Mouse (Mus musculus): ENCODE data around the gene Smad3. TPM values are rescaled to one million over a fixed set of nuclear protein-coding genes. Genes with fewer than 3 reads are reported as not detected.

The Smad3 gene
- polyA plus RNA-seq, 1 experiment = 30.2 TPM

DNA sequence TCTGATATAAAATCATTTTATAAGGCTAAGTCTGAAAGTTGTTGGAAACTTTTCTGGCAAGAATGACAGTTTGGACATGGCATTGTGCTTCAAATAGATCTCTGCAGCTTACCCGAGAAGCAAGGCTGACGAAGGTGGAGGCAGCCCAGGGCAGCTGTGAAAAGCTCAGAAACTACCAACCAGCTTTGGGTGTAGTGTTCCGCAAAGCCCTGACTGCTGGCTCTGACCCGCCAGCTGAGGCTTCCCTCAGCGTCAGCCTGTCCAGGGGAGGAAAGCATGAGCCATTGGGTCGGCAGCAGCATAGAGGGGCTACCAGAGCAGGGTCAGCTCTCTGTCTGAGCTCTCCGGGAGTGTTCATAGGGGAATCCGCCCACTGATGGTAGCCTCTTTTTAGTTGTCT lies 148.5 kb downstream of the Smad3 start:
- WGBS = 83% methylated on average over 8 of the region's 8 CpGs
- DNase-seq (ENCODE audit: low read depth in 1 of 2, low spot score in 2 of 2) = no peak
- Histone ChIP-seq H3K27ac (ENCODE audit: insufficient read depth, low read length) (no peak overlapping the region), H3K36me3 (ENCODE audit: control insufficient read depth, insufficient read depth, low read length) (peaks cover 3% of the 10 kb centered on the region; the same call in 1 of the 2 replicates), H3K4me3 (ENCODE audit: extremely low read depth, insufficient read depth, insufficient read length) (no peak overlapping the region), H3K4me1 (ENCODE audit: control insufficient read depth, insufficient read depth, insufficient read length) (peaks cover 33% of the 10 kb centered on the region), H3K27me3 (ENCODE audit: control insufficient read depth, insufficient read depth, low read length) (no peaks in the 10 kb centered on the region)
- TF ChIP-seq CTCF (IDR thresholded peaks at IDR 0.05; ENCODE audit: extremely low read depth, insufficient read depth, insufficient read length, insufficient replicate concordance) = no peak
- no peak for TF ChIP-seq POLR2A (IDR thresholded peaks at IDR 0.05; ENCODE audit: low read depth, low read length)

DNA sequence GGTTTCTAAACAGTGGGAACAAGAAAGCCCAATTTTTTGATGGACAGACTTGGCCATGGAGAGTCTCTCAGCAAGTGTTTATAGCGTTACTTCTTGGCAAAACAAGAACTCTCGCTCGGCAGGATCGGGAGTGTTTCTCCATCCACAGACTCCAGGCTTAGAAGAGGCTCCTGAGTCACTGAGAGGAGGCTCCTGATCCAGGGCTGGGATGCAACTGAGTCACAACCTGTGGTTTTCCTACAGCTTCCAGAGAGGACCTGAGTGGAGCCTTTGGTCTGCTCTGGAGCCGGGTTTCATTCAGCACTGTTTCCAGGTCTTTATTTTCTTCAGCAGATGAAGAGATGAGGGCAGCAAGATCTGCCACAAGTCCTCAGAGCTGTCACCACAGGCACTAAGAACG lies 149.8 kb downstream of the Smad3 start:
- Histone ChIP-seq H3K4me1 (ENCODE audit: control insufficient read depth, insufficient read depth, insufficient read length) (peaks cover 34% of the 10 kb centered on the region), H3K27ac (ENCODE audit: insufficient read depth, low read length) (no peak overlapping the region), H3K4me3 (ENCODE audit: extremely low read depth, insufficient read depth, insufficient read length) (no peak overlapping the region), H3K27me3 (ENCODE audit: control insufficient read depth, insufficient read depth, low read length) (no peaks in the 10 kb centered on the region), H3K36me3 (ENCODE audit: control insufficient read depth, insufficient read depth, low read length) (peaks cover 3% of the 10 kb centered on the region; the same call in 1 of the 2 replicates)
- 93% methylated on average over 6 of the region's 6 CpGs for WGBS
- DNase-seq (ENCODE audit: low read depth in 1 of 2, low spot score in 2 of 2) = no peak
- TF ChIP-seq POLR2A (IDR thresholded peaks at IDR 0.05; ENCODE audit: low read depth, low read length) = no peak
- no peak for TF ChIP-seq CTCF (IDR thresholded peaks at IDR 0.05; ENCODE audit: extremely low read depth, insufficient read depth, insufficient read length, insufficient replicate concordance)

DNA sequence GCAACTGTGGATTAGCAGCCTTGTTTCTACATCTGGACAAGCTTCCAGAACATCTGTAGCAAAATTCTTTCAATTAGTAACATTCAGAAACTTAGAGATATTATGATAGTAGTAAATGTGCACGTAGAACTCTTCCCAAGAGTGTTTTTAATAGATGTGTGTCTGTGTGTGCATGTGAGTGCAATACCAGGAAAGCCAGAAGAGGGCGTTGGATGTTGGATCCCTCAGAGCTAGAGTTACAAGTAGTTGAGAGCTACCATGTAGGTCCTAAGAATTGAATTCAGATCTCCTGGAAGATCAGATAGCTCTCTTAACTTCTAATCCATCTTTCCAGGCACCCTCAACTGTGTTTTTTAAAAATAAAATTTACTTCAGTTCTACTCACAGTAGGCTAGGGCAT lies 151.2 kb downstream of the Smad3 start:
- H3K4me1 ChIP-seq (ENCODE audit: control insufficient read depth, insufficient read depth, insufficient read length) = peaks cover 24% of the 10 kb centered on the region
- WGBS = 84% methylated on average over 2 of the region's 2 CpGs
- no peak overlapping the region for H3K27ac ChIP-seq (ENCODE audit: insufficient read depth, low read length)
- TF ChIP-seq POLR2A (IDR thresholded peaks at IDR 0.05; ENCODE audit: low read depth, low read length) (no peak), CTCF (IDR thresholded peaks at IDR 0.05; ENCODE audit: extremely low read depth, insufficient read depth, insufficient read length, insufficient replicate concordance) (no peak)
- H3K4me3 ChIP-seq (ENCODE audit: extremely low read depth, insufficient read depth, insufficient read length) = no peak overlapping the region
- DNase-seq (ENCODE audit: low read depth in 1 of 2, low spot score in 2 of 2) = no peak
- H3K36me3 ChIP-seq (ENCODE audit: control insufficient read depth, insufficient read depth, low read length) = peaks cover 3% of the 10 kb centered on the region; the same call in 1 of the 2 replicates
- H3K27me3 ChIP-seq (ENCODE audit: control insufficient read depth, insufficient read depth, low read length) = no peaks in the 10 kb centered on the region

DNA sequence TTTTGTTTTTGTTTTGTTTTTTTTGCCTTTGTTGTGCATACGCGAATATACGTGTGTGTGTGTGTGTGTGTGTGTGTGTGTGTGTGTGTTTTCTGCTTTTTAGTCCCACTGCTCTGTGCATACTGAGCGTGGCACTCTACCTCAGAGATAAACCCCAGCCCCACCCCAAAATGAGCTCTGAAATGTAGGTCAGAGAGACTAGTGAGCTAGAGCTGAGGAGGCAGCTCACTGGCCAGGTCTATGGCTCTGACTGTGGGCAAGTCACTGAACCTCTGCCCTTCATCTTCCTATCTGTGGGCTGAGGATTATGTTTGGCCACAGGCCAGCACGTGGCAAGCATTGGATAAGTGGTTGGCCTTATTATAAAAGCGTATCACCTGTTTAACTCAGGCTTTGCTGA lies 153.9 kb downstream of the Smad3 start:
- DNase-seq (ENCODE audit: low read depth in 1 of 2, low spot score in 2 of 2) = no peak
- WGBS = 50% methylated on average over 6 of the region's 6 CpGs
- H3K4me3 ChIP-seq (ENCODE audit: extremely low read depth, insufficient read depth, insufficient read length) = no peak overlapping the region
- peaks cover 3% of the 10 kb centered on the region; the same call in 1 of the 2 replicates for H3K36me3 ChIP-seq (ENCODE audit: control insufficient read depth, insufficient read depth, low read length)
- no peaks in the 10 kb centered on the region for H3K27me3 ChIP-seq (ENCODE audit: control insufficient read depth, insufficient read depth, low read length)
- TF ChIP-seq CTCF (IDR thresholded peaks at IDR 0.05; ENCODE audit: extremely low read depth, insufficient read depth, insufficient read length, insufficient replicate concordance) (no peak), POLR2A (IDR thresholded peaks at IDR 0.05; ENCODE audit: low read depth, low read length) (no peak)
- no peak overlapping the region for H3K27ac ChIP-seq (ENCODE audit: insufficient read depth, low read length)
- H3K4me1 ChIP-seq (ENCODE audit: control insufficient read depth, insufficient read depth, insufficient read length) = peaks cover 8% of the 10 kb centered on the region; the same call in 1 of the 2 replicates

DNA sequence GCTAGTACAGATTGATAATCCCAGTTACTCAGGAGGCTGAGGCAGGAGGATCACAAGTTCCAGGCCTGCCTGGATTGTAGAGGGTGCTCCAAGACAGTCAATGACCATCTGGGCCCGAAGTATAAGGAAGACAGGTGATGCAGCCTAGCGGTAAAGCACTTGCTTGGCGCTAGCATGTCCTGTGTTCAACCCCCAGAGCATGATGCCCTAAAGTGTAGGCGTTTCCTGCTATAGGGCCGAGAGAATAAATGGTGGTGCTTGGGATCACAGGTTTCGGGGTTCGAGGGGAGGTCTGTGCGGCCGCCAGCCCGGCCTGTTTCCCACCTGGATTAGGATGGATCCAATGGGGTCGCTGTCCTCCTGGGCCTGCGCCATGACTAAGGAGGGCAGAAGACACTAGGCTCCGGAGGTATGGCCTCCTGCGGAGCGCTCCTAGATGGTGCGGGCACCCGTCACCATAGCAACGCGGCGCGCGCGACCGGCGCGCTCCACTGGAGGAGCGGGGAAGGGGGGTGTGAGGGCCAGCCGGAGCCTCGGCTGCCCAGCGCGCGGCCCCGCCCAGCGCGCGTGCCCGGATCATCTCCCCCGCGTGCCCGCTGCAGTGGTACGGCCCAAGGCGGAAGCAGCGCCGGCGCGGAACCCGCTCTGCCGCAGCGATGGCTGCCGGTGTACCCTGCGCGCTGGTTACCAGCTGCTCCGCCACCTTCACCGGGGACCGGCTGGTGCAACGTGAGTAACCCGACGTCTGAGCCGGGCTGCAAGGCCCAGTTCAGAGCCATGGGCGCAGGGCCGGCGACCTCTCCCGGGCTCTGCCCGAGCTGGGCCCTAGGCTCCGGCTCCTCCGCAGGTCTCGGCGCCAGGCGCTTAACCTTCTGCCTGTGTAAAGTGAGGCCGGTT lies 155.5 kb downstream of the Smad3 start, which contains the start of the genes Iqch and Aagab:
TSS of gene Iqch (minus strand) at position 451 of the 897 bp plus-strand sequence.
TSS of gene Aagab (plus strand) at position 618 of the 897 bp plus-strand sequence.
- Histone ChIP-seq H3K36me3 (ENCODE audit: control insufficient read depth, insufficient read depth, low read length) (no peaks in the 10 kb centered on the region), H3K4me1 (ENCODE audit: control insufficient read depth, insufficient read depth, insufficient read length) (peaks cover 7% of the 10 kb centered on the region; the same call in 1 of the 2 replicates), H3K4me3 (ENCODE audit: extremely low read depth, insufficient read depth, insufficient read length) (peak within 1 kb of the TSS; percentile 86), H3K27ac (ENCODE audit: insufficient read depth, low read length) (peak within 1 kb of the TSS; percentile 66), H3K27me3 (ENCODE audit: control insufficient read depth, insufficient read depth, low read length) (no peaks in the 10 kb centered on the region)
- TF ChIP-seq POLR2A (IDR thresholded peaks at IDR 0.05; ENCODE audit: low read depth, low read length) (peak; percentile 90), CTCF (IDR thresholded peaks at IDR 0.05; ENCODE audit: extremely low read depth, insufficient read depth, insufficient read length, insufficient replicate concordance) (no peak)
- under 1% methylated on average over 69 of the region's 70 CpGs for WGBS
- peak; percentile 95 to 98 for DNase-seq (ENCODE audit: low read depth in 1 of 2, low spot score in 2 of 2)

Other genes with a start within 250 kb of the Smad3 start
- not detected in 2 replicates for gene Iqch, start 155.5 kb downstream of the Smad3 start, polyA plus RNA-seq (2012; rRNA removed)
- gene Aagab, start 155.3 kb downstream of the Smad3 start, polyA plus RNA-seq (2012; rRNA removed) = 14.1 and 16.7 TPM in 2 replicates

All from spleen, adult 2 months (tissue).